Mouse (Mus musculus): ENCODE data around the gene Kifc1.

GRCm38 (mm10) chr17:33935422-33936055, 45.1 kb upstream of the Kifc1 start:
- TF ChIP-seq POLR2A (IDR thresholded peaks at IDR 0.05; ENCODE audit: borderline replicate concordance, insufficient read depth, low read length) = no peak
- TF ChIP-seq CTCF (IDR thresholded peaks at IDR 0.05; ENCODE audit: borderline replicate concordance, insufficient read depth, low read depth, low read length) = no peak

Data from cerebellum, adult 2 months (tissue).